Mouse (Mus musculus): Measurements from ENCODE around the gene Vwa8. TPM values are rescaled to one million over a fixed set of nuclear protein-coding genes. Genes with fewer than 3 reads are reported as not detected.
A peak's percentile ranks its signal among the peaks of the same experiment; 100 is the strongest.

Vwa8 gene
- total RNA-seq, 2 experiments from 2014 or later, result 4.3 to 6.9 TPM

DNA sequence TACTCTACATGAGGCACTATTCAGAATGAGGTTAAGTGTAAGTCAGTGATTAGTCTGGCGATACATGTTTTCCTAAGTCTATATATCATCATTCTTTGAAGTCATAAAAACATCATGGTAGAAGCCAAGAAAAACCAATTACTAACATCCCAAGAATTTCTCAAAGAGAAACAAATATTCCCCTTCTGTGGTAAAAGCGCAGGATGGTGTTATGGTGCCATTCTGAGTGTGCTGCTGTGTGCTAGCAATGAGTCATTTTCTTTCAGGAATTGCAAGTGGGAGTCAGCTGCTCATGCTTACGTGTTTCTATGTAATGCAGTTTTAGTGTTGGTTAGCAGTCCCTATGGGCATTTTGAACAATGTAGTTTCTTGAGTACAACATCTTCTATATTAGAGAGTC lies 216.8 kb downstream of the Vwa8 start:
- ATAC-seq (replicated peaks; ENCODE audit: low FRiP score, poor library complexity, severe bottlenecking), result no peak

DNA sequence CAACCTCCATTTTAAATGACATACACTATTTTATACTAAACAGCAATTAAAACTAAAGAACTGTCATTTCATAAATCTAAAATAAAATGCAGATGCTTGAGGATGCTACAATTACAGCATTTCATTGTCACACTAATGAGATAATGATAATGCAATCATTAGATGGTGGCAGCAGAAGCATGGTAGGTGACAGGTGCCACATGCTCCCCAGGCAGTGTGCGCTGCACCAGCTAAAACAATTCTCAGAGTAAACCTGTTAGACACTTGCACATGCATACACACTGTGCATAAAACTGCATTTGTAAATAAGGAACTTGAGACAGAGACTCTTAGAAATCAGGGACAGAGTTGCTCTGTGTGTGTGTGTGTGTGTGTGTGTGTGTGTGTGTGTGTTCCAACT lies 220.7 kb downstream of the Vwa8 start:
- no peak for ATAC-seq (replicated peaks; ENCODE audit: low FRiP score, poor library complexity, severe bottlenecking)

DNA sequence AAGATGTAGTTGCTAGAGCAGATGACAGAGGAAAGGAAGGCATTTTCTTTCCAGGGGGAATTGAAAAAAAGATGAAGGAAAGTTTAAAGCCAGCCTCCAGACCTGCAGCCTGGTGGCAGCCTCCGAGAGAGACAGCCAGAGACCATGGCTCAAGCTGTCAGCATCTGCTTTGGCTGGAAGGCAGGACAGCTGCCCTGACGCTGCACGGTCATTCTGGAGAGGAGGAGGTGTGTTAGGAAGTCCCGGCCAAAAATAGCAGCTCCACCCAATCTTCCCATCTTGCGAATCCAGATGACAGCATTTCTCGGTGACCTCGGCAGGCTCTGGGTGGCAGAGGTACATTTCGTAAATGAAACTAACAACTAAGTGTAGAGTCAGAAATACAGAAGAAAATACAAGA lies 225.9 kb downstream of the Vwa8 start:
- no peak for ATAC-seq (replicated peaks; ENCODE audit: low FRiP score, poor library complexity, severe bottlenecking)

DNA sequence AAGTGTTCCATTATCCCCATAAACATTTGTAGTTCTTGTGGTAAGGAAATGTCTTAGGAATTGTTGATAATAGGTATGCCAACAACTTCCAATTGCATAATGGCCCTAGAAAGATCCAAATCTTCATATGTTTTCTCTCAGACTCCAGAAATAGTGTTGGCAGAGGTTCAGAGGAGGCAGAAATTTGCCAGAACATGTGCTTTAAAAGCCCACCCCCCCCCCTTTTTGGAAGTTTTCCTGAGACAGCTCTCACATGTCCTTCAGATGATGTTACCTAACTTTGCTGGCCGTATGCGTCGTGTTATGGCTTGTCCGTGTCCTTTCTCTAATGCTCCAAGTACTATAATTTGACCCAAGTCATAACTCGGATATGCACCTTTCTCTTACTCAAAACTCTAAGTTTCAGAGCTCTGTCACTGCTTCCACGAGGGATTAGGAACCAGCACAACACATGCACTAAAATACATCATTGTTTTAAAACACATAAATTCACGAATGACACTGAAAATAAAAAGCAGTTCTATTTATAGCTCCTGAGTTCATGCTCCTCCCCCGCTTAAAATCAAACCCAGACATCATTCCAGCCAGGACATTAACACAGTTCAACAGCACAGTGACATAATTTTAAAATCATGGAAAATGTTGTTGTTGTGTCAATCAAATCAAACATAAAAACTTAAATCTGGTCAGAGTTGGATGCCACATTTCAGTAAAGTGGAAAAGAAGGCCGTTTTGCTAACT lies 227.9 kb downstream of the Vwa8 start:
- no peak for ATAC-seq (replicated peaks; ENCODE audit: low FRiP score, poor library complexity, severe bottlenecking)

DNA sequence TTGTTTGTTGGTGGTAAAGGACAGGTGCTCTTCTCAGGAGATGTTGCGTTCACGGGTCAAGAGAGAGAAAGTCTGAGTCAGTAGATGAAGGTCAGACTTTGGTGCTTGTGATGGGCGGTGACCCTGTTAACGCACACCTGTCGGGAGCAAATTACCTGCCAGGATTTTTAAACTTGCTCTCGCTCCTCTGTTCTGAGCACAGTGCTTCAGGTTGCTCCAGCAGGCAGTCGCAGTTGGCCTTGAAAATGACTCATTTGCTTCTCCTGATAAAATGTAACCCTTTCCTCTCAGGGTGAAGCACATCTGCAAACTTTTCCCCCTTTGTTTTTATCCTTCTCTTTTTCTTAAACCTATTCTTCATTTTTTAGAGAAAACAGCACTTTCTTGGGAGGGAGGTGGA lies 234.7 kb downstream of the Vwa8 start:
- no peak for ATAC-seq (replicated peaks; ENCODE audit: low FRiP score, poor library complexity, severe bottlenecking)

DNA sequence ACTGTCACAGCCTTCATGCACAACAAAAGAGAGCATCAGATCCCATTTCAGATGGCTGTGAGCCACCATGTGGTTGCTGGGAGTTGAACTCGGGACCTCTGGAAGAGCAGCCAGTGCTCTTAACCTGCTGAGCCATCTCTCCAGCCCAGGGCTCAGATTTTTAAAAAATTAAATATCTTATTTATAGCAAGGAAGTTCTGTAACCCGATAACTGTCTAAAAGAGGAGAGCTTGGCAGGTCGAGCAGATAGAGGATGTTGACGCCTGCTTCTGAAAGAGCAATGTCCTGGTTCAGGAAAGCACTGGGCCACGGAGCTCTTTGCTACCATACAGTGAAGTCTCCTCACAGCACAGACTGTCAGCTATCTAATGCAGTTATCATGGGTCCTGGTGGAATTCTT lies 237.2 kb downstream of the Vwa8 start:
- no peak for ATAC-seq (replicated peaks; ENCODE audit: low FRiP score, poor library complexity, severe bottlenecking)

DNA sequence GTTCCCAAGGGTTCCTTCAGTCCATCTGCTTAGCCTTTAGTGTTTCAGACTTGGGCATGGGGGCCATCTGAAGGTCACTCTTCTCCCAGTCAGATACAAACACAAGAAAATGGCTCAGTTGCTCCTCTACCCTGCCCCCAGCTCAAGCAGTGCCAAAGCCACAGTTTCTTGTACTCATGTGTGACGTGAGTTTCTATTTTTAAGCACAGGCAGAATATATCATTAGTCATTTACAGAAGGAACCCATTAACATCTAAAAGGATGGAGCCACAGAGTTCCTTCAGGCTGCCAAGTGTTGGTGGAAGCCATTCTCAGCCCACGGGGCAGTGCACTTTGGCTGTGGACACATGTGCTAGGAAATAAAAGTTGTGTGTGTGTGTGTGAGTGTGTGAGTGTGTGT lies 240.6 kb downstream of the Vwa8 start:
- ATAC-seq (replicated peaks; ENCODE audit: low FRiP score, poor library complexity, severe bottlenecking), result no peak

DNA sequence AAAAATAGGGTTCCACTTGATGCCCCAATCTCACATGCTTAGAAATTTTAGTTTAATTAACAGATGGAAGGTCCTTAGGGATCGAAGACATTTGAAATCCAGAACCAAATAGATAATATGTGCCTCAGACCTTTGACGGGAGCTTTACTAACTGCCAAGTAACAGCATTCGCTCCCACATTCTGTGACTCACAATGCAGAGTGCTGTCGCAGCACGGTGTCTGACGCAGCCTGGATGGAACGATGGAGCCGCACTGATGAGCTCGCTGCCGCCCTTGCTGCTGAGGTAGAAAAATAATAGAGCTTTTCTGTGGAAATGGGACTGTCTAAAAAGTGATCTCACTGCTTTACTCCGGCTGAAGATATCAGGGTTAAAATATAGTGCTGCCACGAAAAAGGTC lies 248.3 kb downstream of the Vwa8 start:
- ATAC-seq (replicated peaks; ENCODE audit: low FRiP score, poor library complexity, severe bottlenecking), result no peak

DNA sequence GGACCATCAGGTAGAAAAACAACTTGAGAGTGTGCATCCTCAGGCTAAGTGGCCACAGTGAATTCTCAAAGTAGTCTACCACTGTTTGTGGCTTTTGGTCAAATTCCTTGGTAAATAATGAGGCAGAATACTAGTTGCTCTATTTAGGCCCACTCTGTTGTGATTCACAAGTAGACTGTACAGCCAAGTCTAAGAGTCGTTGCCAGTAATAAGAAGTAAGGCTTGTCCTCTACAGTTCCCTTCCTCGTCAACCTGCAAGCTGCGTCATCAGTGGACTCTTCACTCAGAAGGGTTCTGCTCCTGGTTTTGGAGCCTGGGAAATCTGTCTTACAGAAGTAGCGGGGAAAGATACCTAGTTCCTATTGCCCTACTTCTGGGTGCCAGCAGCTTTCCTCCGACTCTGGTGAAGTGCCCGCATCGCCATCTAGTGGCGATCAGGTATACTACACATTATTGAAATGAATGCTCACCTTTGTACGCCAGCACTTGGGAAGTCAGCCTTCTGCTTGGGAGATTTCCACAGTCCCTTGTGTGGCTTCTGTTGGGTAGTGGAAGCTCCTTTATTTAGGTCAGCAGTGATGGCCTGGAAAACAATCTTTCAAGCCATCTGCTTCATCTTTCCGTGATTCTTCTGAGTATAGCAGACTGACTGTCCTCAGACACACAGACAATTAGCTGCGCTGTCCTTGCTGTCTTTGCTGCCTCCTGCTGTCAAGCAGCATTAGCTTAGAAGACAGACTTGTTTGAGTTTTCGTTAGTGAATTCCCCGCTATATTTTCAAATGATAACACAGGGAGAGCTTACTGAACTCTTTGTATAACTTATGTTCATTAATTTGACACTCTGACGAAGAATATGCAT lies 258.0 kb downstream of the Vwa8 start:
- peak; percentile 73 for ATAC-seq (replicated peaks; ENCODE audit: low FRiP score, poor library complexity, severe bottlenecking)

DNA sequence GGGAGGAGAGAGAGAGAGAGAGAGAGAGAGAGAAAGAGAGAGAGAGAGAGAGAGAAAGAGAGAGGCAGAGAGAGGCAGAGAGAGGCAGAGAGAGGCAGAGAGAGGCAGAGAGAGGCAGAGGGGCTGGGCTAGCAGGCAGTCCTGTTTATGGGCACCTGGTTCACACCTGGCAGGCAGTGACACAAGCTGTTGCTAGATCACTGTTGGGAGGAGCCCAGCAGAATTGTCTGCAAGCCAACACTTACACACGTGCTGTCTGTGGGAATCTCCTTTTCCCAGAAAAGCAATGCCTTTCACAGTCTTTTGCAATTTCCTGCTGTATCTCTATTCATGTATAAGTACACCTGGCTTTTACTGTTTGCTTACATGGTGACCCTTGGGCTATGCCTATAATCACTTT lies 260.5 kb downstream of the Vwa8 start:
- ATAC-seq (replicated peaks; ENCODE audit: low FRiP score, poor library complexity, severe bottlenecking), result no peak

DNA sequence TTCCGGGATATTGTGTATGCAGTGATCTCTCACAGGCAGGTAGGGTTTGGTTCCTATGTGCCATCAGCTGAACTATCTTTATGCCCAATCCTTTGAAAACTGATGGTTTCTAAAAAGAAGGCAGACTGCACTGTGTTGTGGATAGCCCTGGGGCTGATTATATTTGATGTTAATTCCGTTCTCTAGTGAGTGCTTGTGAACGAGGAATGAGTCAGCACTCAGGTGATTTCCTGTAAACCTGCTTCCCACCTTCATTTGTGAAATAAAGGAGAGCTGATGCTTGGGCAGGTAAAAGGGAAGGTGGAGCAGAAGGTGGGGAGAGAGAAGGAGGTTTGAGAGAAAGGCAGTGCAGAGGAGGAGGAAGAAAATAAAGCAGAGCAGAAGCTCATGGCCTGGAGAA lies 261.2 kb downstream of the Vwa8 start:
- ATAC-seq (replicated peaks; ENCODE audit: low FRiP score, poor library complexity, severe bottlenecking), result no peak

DNA sequence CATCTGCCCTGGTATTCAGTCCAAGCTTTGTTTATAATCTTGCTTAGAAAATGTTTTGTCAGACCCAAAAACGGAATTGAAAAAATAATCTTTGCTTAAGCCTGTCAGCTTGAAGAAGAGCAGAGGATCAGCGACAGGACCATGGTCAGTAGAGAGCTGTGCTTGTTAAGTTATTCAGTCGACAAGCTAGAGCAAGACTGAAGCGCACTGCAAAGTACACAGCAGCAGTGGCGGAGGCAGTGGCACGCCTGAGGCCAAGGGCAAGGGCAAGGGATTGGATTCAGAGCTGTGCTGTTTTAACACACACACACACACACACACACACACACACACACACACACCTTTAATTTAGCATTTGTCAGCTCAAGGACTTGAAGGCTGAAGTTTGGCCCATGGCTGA lies 263.2 kb downstream of the Vwa8 start:
- ATAC-seq (replicated peaks; ENCODE audit: low FRiP score, poor library complexity, severe bottlenecking), result no peak

DNA sequence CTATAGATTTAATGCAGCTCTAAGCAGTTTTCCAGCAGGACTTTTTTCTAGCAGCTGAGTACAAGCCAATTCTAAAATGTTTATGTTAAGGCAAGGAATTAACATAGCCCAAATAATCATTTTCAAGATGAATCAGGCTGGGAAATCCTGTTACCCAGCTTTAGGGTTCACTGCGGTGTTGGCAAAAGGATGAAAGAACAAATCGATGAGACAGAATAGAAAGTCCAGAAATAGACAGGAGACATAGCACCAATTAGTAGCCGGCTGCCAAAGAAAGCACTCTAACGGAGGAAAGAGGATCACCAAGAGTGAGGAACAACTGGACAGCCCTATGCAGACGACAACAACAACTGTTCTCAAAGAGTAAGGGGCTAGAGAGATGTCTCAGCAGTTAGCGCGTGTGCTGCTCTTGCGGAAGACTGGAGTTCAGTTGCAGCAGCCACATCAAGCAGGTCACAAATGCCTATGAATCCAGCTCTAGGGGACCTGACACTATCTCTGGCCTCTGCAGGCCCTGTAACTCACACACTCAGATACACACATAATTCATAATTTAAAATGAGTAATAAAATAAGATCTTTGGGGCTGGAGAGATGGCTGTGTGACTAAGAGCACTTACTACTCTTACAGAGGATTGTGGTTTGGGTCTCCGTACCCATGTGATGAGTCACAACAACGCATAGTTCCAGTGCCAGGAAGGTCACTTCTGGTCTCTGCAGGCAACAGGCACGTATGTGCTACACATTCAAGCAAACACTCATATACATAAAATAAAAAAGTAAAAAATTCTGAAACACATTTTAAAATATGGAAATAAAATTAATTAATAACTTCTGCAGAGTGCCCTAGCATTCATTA lies 265.9 kb downstream of the Vwa8 start:
- ATAC-seq (replicated peaks; ENCODE audit: low FRiP score, poor library complexity, severe bottlenecking), result no peak

DNA sequence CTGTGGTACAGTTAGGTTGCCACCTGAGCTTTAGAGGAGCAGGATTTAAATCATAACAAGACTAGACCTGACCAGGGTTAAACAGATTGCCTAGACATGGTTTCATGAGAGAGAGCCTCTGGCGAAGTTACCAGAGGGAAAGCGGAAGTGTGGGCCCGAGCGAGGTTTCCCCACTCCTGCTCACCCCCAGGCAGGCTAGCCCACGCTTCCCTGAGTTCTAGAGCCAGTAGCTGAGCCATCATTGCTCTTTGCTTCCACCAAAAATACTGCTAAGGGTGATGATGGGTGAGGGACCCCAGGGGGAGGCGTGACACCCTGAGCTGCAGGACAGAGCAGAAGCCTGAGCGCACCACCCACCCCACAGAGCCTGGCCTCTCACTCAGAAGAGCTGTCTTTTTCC lies 269.6 kb downstream of the Vwa8 start:
- no peak for ATAC-seq (replicated peaks; ENCODE audit: low FRiP score, poor library complexity, severe bottlenecking)

DNA sequence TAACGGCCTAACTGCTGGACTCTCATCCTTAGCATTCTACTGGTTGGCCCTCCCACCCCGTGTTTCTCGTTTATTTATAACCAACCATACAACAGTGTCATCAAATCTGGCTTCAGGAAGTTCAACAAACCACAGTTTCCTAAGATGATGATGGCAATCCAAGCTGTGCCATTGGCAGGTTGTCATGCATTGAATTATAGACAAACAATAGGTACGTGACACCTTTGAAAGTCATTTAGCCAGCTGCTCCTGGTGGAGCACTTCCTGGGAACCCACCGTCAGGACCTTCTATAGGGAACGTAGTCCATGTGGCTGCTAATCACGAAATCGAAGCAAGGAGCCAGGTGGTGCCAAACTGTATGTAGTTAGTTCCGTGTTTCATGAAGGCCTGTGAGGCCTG lies 270.5 kb downstream of the Vwa8 start:
- ATAC-seq (replicated peaks; ENCODE audit: low FRiP score, poor library complexity, severe bottlenecking), result no peak

DNA sequence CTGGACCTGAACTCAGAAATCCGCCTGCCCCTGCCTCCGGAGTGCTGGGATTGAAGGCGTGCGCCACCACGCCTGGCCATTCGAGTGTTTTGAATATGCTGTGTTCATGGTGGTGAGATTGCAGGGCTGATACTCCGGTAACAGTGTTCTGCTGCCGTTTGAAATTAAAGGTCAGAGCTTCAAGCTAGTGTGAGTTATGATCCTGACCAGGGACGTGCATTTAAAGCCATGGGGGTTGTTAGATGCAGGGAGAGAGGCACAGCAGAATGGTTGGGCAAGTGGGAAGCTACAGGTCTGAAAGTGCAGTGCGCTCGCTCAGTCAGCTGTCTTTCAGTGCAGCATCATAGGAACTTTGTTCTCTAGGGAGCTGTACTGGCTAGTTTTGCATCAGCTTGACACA lies 271.8 kb downstream of the Vwa8 start:
- ATAC-seq (replicated peaks; ENCODE audit: low FRiP score, poor library complexity, severe bottlenecking), result no peak

DNA sequence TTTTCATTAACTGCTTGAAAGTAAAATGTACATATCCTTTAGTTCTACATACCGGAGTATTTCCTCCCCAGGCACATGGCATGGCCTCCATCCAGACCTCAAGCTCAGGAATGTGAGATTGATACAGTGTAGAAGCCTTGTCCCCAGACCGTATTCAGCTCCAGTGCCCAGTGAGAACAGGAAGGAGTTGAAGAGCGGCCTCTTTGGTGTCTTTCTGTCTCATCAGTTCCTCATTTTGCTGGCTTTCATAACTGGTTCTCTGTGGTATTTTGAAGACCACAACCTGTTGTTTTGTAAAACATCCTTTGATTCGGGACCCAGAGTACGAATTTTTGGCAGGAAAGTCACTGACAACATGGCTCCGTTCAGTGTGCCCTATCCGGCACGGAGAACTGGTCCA lies 274.6 kb downstream of the Vwa8 start:
- ATAC-seq (replicated peaks; ENCODE audit: low FRiP score, poor library complexity, severe bottlenecking), result no peak

DNA sequence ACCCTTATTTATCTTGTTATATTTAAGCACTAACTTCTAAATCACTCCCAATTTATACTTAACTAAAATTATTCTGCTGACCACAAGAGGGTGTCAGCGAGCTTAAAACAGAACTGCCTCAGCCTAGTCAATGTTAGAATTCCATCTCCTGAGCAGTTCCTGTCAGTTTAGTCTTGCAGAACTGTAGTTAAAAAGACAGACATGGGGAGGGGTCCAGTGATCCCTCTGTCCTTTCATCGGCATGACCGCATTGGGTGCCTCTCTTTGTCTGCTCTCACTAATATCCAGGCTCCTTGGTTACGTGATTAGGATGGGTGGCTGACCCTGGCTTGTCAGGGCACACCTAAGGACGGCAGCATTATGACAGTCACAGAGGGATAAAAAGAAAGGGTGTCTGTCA lies 275.8 kb downstream of the Vwa8 start:
- ATAC-seq (replicated peaks; ENCODE audit: low FRiP score, poor library complexity, severe bottlenecking), result no peak

DNA sequence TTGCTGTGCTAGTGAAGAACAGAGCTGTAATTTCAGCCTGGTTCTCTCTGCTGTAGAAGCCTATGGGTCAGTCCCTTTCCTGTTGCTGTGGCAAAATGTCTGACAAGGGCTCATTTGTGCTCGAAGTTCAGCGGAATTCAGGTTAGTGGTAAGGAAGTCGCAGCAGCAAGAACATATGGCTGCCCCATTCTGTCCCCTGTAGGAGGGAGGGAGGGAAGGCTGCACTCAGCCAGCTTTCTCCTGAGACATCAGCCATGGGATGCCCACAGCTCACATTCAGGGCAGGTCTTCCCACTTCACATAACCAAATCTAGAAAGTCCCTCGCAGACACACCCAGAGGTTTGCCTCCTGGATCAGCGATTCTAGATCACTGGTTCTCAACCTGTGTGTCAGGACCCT lies 277.3 kb downstream of the Vwa8 start:
- no peak for ATAC-seq (replicated peaks; ENCODE audit: low FRiP score, poor library complexity, severe bottlenecking)

DNA sequence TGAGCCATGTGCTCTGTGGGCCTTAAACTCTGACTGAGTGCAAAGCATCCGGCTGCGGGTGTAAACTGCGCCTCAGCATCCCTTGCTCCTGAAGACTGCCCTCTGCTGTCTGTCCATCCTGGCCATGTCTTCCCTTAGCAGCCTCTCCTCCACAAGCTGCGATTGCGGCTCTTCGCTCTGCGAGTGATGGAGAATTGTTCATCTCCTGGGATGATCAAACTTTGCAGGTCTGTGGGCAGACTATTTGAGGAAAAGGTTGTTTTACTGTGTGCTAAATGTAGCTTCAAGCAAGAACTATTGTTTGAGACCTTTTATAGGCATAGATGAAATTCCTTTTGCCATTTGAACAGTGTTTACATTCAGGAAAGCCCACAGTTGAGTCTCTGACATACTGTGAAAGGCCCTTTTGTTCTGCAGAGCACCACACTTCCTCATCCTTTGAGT lies 286.1 kb downstream of the Vwa8 start:
- ATAC-seq (replicated peaks; ENCODE audit: low FRiP score, poor library complexity, severe bottlenecking), result no peak
